ENCODE assay signal across 8 mouse cellular contexts in genomic region chrY:90718583-90719402, GRCm38 (mm10). TPM values are rescaled to one million over a fixed set of nuclear protein-coding genes. Genes with fewer than 3 reads are reported as not detected.
A peak's percentile ranks its signal among the peaks of the same experiment; 100 is the strongest.
DNase-seq lines count a peak whose midpoint lies in the region.
"Not testable (repeated sequence)": the region's sequence is repeated elsewhere in the genome, so short reads cannot be mapped to it uniquely, and the experiment has no call there.

No protein-coding gene starts in this region.

- DNase-seq in WW6 (ENCODE audit: low read depth, low spot score): peak; percentile 82
- peak; percentile 15 for DNase-seq in embryo, embryonic 11 days
- DNase-seq in gastrocnemius, postnatal 36 days: peak; percentile 9 to 16
- peak; percentile 70 for DNase-seq in induced T-regulatory cell, adult 2 months (ENCODE audit: low read depth)
- peak; percentile 41 to 92 for DNase-seq in left cerebral cortex, adult 18-20 months (ENCODE audit: low spot score in 2 of 2)
- peak; percentile 18 for DNase-seq in lung, postnatal 10 days
- peak; percentile 37 for DNase-seq in retina, postnatal 1 day
- peak; percentile 59 for DNase-seq in urinary bladder, adult 2 months (ENCODE audit: low spot score)

- intact Hi-C loops in gastrocnemius, postnatal 36 days (cut with DNase I): not testable (repeated sequence)

RNA-seq across cellular contexts. Expression of gene Gm21860, which starts 35.8 kb away (rescaled TPM):
- total RNA-seq in gastrocnemius, postnatal 36 days (2021): not detected
- not detected for total RNA-seq in left cerebral cortex, adult 18-20 months (2021)
- not detected in 2 replicates for polyA plus RNA-seq in urinary bladder, adult 2 months (2012; rRNA removed)

Comparison
In these comparisons a context has a peak if more than half of its experiments do, and no peak if none do; other contexts are left out.
1. Peak in every context shown above with its lines: DNase-seq.
2. DNase-seq: peak in every context shown above with its lines; median percentile 82 in WW6; 70 in induced T-regulatory cell, adult 2 months; 66 in left cerebral cortex, adult 18-20 months; 59 in urinary bladder, adult 2 months; 37 in retina, postnatal 1 day; 18 in lung, postnatal 10 days; 15 in embryo, embryonic 11 days; 12 in gastrocnemius, postnatal 36 days.